Mouse (Mus musculus): ENCODE measurements around the gene Camsap2.

DNA sequence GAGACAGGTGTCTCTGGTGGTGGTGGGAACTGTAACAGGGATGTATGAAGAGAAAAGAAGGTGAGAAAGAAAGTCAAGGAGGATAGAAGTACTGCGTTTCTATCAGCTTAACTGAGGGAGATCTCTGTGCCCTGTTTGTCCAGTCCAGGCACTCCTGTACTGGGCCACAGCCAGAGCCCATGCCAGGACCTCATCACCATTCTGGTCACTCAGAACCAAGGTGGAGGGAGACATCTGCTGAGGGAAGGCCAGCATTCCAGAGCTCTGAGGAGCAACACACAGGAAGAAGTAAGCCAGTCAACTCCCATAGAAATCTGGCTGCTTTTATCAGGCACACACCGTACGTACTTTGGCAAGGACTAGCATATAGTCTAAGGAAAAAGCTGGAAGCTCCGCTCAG lies 14.1 kb downstream of the Camsap2 start:
- TF ChIP-seq EP300 (optimal IDR thresholded peaks at IDR 0.05) (no peak), CTCF (IDR thresholded peaks at IDR 0.05; ENCODE audit: low read depth) (no peak)
